Mouse (Mus musculus): ENCODE data around the gene Btbd3. TPM values are rescaled to one million over a fixed set of nuclear protein-coding genes. Genes with fewer than 3 reads are reported as not detected.
"Not testable (repeated sequence)": the region's sequence is repeated elsewhere in the genome, so short reads cannot be mapped to it uniquely, and the experiment has no call there.

Gene Btbd3
- total RNA-seq, 4 experiments from 2014 or later = 171 to 180 (median 177) TPM

- DNase-seq (ENCODE audit: low spot score in 2 of 2) = no peak
Measured at GRCm38 (mm10) chr2:138278853-138279640, 22.7 kb downstream of the Btbd3 start.

DNA sequence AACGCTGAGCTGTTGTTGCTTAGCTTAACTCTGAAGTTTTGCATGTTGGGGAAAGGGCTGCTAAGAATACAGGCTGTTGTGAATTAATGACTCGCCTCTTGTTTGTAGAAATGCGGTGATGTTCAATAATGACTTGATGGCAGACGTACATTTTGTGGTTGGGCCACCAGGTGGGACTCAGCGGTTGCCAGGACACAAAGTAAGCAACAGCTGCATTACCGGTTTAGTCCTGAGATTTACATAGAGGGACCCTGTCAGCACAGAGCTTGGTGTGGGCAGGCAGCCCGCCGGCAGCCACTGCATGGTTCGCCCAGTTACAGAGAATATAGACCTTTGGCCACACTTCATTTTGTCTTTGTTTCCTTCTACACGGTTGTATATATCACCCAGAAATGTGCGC, 23.3 kb downstream of the Btbd3 start:
- DNase-seq (ENCODE audit: low spot score in 2 of 2) = no peak

GRCm38 (mm10) chr2:138280225-138280711, 23.9 kb downstream of the Btbd3 start:
- DNase-seq (ENCODE audit: low spot score in 2 of 2) = peak in 1 of 2 experiments; percentile 41

DNA sequence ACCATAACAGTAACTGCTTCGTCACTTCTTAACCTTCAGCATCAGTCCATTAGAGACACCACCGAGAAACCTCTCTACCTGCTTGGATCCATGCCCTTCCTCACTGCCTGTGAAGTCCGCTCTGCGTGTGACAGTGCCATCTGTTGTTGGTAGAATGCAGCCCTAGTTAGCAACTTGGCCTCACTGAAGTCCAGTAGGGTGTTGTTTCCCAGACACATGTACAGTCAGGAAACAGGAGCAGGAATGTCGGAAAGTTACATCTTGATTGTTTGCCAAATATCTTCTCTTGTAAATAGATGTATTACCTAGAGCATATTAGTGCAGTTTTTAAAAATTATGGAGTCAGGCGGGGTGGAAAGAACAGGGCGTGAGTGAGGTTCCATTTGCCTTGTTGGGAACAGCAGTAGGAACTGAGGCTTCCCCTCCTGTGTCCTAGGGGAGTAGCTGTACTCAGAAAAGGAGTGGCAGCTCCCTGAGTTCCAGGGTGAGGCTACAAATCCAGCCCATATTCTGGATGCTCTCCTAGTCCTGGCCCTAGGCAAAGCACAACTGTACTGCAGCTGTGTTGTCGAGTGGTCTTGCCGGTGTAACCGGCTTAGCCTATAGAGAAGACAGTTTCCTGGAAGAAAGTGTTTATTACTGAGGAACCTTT, 25.3 kb downstream of the Btbd3 start:
- peak in 1 of 2 experiments; percentile 29 for DNase-seq (ENCODE audit: low spot score in 2 of 2)

GRCm38 (mm10) chr2:138283372-138283771, 27.0 kb downstream of the Btbd3 start:
- no peak for DNase-seq (ENCODE audit: low spot score in 2 of 2)

GRCm38 (mm10) chr2:138283856-138284255, 27.5 kb downstream of the Btbd3 start:
- DNase-seq (ENCODE audit: low spot score in 2 of 2) = no peak

- no peak for DNase-seq (ENCODE audit: low spot score in 2 of 2)
Measured at GRCm38 (mm10) chr2:138285811-138286210, 29.4 kb downstream of the Btbd3 start.

GRCm38 (mm10) chr2:138290154-138290553, 33.8 kb downstream of the Btbd3 start:
- no peak for DNase-seq (ENCODE audit: low spot score in 2 of 2)

GRCm38 (mm10) chr2:138294286-138294685, 37.9 kb downstream of the Btbd3 start:
- no peak for DNase-seq (ENCODE audit: low spot score in 2 of 2)

GRCm38 (mm10) chr2:138306236-138306635, 49.9 kb downstream of the Btbd3 start:
- no peak for DNase-seq (ENCODE audit: low spot score in 2 of 2)

- DNase-seq (ENCODE audit: low spot score in 2 of 2) = no peak
Measured at GRCm38 (mm10) chr2:138315644-138316043, 59.3 kb downstream of the Btbd3 start.

- no peak for DNase-seq (ENCODE audit: low spot score in 2 of 2)
Measured at GRCm38 (mm10) chr2:138320408-138320807, 64.0 kb downstream of the Btbd3 start.

- no peak for DNase-seq (ENCODE audit: low spot score in 2 of 2)
Measured at GRCm38 (mm10) chr2:138321041-138321481, 64.7 kb downstream of the Btbd3 start.

GRCm38 (mm10) chr2:138322270-138323114, 66.1 kb downstream of the Btbd3 start:
- DNase-seq (ENCODE audit: low spot score in 2 of 2) = no peak

GRCm38 (mm10) chr2:138326367-138326766, 70.0 kb downstream of the Btbd3 start:
- no peak for DNase-seq (ENCODE audit: low spot score in 2 of 2)

- DNase-seq (ENCODE audit: low spot score in 2 of 2) = not testable (repeated sequence)
Measured at GRCm38 (mm10) chr2:138334198-138334597, 77.8 kb downstream of the Btbd3 start.

DNA sequence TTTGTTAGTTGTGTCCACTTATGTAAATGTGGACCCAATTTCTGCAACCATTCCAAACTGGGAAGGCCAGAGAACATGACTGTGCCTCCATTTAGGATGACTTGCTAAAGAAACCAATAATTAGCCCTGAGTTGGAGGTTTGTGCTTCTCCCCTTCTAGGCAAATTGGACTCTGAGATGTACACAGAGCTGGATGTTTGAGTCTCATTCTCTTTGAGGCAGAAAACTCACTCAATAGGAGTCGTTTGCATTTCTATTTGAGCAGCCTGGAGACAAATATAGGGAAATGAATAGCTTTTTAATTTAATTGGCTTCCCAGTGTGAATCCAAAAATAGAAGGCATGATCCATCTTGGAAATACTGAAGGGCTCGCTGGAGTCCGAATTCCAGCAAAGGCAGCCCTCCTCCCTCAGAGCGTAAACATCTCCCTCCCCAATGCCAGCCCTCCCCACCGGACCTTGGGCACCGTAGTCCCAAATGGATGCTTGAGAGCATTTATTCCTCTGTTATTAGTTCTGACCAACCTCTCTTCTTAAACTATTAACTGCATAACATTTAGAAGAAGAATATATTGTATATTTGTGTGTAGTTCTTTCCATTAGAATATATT, 81.6 kb downstream of the Btbd3 start:
- no peak for DNase-seq (ENCODE audit: low spot score in 2 of 2)

GRCm38 (mm10) chr2:138338524-138338923, 82.2 kb downstream of the Btbd3 start:
- no peak for DNase-seq (ENCODE audit: low spot score in 2 of 2)

DNA sequence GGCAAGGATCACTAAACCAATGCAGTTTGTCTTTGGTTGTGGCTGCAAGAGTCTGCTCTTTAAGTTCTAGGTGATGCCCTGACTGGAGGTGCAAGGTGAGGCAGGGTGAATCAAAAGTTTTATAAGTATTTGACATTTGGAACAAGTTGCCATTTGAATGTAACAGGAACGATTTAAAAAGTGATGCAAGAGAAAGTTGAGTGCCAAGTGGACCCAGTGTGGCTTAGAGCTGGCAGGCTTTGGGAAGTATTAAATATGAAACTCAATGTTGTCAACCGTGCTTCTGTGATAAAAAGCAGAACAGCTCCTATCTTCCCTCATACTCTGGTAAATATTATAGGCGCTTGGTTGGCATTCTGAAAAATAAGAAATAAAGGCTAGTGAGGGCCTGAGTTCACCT, 99.0 kb downstream of the Btbd3 start:
- DNase-seq (ENCODE audit: low spot score in 2 of 2) = no peak

DNA sequence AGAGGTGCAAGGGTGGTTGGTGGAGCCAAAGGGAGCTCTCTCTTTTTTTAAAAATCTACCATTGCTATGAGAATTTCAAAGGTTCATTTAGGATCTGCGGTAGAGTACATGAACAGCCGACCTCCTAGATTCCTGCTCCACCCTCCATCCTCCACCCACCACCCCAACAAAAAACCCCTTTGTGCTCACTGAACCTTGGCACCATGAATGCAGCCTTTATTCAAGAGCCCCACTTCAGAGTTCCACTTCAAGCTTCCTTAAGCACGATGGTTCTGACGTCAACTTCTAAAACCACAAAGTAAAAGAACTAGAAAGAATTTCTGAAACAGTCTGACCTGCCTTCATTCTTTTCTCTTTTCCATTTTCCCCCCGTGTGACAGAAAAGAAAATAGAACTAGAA, 106.1 kb downstream of the Btbd3 start:
- no peak for DNase-seq (ENCODE audit: low spot score in 2 of 2)

- no peak for DNase-seq (ENCODE audit: low spot score in 2 of 2)
Measured at GRCm38 (mm10) chr2:138365391-138365790, 109.0 kb downstream of the Btbd3 start.

Measured in layer of hippocampus, adult 8-10 months (tissue).